Mouse (Mus musculus): ENCODE data around the gene Slc17a2. TPM values are rescaled to one million over a fixed set of nuclear protein-coding genes. Genes with fewer than 3 reads are reported as not detected.
"Not testable (repeated sequence)": the region's sequence is repeated elsewhere in the genome, so short reads cannot be mapped to it uniquely, and the experiment has no call there.

Gene Slc17a2
- total RNA-seq (2021), result not detected

DNA sequence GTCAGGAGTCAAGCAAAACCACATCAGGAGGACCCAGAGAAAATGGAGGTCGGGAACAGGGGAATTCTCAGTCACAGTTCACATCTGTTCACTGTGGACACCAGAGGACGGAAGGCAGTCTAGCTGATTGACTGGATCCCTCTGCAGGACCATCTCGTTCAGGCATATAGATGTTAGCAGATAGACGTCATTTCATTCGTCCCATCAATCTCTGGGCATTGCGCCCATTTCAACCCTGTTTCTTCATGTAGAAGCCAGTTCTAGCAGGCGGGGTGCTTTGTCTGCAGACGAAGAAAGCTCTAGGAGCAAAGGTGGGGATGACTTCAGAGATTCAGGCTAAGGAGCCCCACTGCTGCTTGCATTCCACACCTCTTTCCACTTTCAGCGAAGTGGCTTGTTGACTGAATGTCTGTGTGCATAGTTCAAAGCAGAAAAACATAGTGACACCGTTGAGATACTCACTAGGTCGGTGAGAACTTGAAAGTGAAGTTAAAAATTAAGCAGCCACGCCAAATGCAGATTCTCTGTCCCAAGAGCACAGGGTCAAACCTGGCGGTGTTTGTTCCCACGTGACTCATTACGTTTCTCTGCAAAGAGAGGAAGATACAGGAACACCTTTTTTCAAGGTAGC is at the start of gene Slc17a2:
Gene Slc17a2, plus strand, starts transcription at position 572 of the 631 bp plus-strand sequence.
- no peak for DNase-seq (ENCODE audit: low spot score in 2 of 2)
- intact Hi-C loops (cut with DNase I), result no loop called here

DNA sequence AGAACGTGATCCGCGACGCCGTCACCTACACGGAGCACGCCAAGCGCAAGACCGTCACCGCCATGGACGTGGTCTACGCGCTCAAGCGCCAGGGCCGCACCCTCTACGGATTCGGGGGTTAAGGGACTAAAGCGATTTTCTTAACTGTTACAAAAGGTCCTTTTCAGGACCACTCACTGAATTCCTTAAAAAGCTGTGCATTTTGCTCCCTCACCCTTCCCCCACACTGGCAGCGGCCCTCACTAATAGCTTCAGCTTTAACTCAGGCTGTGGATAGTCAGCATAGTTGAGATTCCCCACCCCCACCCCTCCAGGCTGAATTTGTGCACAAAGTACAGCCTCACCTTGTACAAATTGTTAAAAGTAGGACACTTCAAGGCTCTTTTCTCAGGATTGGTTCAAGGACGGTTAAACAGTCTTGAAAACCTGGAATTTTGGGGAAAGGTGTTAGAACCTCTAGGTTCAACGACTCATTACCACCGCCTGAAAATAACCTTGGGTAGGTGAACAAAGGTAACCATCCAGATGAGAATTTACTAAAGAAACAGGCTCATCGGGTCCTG is 49.5 kb upstream of the Slc17a2 start:
- DNase-seq (ENCODE audit: low spot score in 2 of 2), result no peak
- intact Hi-C loops (cut with DNase I), result loop anchor here (5.0 kb wide), 1 partner anchor 1720 kb away; the partner anchor contains the start of genes Hist1h2ah and Hist1h2bk

DNA sequence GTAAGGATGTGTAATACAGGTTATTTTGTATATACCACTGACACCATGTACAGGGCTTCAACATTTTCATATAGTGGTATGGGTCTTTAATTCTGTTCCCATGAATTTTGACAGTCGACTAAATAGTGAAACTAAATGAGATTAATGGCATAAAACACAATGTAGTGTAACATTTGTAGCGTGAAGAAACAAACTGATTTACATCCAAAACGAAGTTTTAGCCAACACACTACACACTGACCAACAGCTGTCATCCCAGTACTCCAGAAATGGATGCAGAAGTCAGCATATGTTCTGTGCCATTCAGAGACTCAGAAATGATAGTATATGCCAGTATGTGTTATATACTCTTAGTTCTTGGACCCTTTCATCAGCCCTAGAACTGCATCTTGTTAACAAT is 48.9 kb upstream of the Slc17a2 start:
- DNase-seq (ENCODE audit: low spot score in 2 of 2), result no peak
- intact Hi-C loops (cut with DNase I), result loop anchor here (5.0 kb wide), 1 partner anchor 1721 kb away; the partner anchor contains the start of genes Hist1h2ah and Hist1h2bk

DNA sequence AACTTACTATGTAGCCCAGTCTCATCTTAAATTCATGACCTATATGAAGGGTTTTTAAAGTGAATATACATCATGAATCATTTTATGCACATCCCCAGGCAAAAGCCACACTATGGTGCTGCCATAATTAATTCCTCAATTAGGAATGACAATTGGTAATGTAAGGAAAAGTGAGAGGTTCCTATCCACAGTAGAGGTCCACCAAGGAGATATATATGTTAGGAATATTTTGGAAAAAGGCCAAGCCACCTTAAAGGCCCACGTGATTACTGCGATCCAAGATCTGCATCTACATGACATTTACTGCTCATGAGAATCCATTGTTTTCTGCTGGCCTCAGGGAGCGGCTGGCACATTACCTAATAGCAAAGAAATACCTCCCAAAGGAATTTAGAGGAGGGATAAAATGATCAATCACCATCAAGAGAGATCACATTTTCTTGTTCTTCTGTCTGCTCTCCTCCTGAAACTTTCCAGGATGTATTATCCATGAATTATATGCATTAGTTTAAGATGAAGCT is 47.5 kb upstream of the Slc17a2 start:
- intact Hi-C loops (cut with DNase I), result loop anchor here (5.0 kb wide), 1 partner anchor 1722 kb away; the partner anchor contains the start of genes Hist1h2ah and Hist1h2bk
- no peak for DNase-seq (ENCODE audit: low spot score in 2 of 2)

- DNase-seq (ENCODE audit: low spot score in 2 of 2), result no peak
- intact Hi-C loops (cut with DNase I), result loop anchor here (5.0 kb wide), 1 partner anchor 1723 kb away; the partner anchor contains the start of genes Hist1h2ah and Hist1h2bk
These were observed 46.9 kb upstream of the Slc17a2 start for GRCm38 (mm10) chr13:23759916-23760239.

DNA sequence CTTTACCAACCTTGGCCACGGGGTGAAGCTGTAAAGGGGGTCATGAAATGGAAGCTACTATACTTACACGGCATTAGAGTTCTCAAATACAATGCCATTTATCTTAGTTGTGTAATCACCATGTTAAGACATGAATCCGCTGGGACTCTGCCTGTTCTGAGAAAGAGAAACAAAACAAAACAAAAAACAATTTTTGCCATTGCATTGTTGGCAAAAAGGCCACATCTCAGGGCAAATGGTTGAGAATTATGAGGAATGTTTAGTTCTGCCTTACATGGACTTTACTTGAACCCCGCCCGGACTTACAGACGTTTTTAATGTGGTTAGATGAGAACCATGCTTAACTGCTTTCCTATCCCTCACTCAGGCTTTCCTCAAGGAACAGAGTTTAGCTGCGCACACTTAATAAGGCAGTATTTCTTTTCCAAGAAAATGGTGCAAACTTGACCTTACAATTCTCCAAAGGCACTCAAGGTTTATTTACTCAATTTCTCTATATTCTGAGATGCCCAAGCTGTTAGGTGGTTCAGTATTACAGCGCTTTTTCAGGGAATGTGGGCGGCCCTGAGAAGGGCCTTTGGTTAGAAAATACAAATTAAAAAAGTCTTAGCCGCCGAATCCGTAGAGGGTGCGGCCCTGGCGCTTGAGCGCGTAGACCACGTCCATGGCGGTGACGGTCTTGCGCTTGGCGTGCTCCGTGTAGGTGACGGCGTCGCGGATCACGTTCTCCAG is 46.4 kb upstream of the Slc17a2 start:
- no peak for DNase-seq (ENCODE audit: low spot score in 2 of 2)
- intact Hi-C loops (cut with DNase I), result no loop called here

DNA sequence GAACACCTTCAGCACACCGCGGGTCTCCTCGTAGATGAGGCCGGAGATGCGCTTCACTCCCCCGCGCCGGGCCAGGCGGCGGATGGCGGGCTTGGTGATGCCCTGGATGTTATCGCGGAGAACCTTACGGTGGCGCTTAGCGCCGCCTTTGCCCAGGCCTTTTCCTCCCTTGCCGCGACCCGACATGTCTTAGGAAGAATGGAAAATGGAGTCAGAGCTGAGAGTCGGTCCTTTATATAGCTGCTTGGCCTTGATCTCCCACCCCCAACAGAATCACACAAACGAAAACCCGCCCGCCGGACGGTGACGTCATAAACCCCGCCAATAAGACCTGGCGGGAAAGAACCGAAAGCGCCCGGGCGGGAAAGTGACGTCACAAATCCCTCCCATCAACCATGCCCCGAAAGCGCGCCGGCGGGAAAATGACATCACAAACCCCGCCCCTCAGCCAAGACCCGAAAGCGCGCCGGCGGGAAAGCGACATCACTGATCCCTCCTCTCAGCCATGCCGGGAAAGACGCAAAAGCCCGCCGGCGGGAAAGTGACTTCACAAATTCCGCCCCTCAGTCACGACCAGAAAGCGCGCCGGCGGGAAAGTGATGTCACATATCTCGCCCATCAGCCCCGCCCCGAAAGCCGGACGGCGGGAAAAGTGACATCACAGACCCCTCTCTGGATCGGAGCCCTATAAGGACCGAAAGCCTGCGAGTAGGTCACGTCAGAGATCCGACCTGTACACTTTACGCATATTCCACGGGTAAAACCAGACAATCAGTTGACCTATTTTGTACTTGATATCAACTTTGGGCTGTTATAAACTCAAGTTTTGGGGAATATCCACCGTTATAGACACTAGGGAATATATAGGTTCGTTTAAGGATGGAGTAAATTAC is 45.6 kb upstream of the Slc17a2 start, which contains the start of gene Hist1h4a:
Gene Hist1h4a, minus strand, starts transcription at position 259 of the 893 bp plus-strand sequence.
- peak; percentile 97 to 98 for DNase-seq (ENCODE audit: low spot score in 2 of 2)
- intact Hi-C loops (cut with DNase I), result no loop called here

GRCm38 (mm10) chr13:23761871-23762821 is 44.6 kb upstream of the Slc17a2 start, which contains the start of gene Hist1h3a:
Gene Hist1h3a, minus strand, starts transcription at chr13:23762386.
- intact Hi-C loops (cut with DNase I), result not testable (repeated sequence)
- DNase-seq (ENCODE audit: low spot score in 2 of 2), result peak; percentile 52 to 53

DNA sequence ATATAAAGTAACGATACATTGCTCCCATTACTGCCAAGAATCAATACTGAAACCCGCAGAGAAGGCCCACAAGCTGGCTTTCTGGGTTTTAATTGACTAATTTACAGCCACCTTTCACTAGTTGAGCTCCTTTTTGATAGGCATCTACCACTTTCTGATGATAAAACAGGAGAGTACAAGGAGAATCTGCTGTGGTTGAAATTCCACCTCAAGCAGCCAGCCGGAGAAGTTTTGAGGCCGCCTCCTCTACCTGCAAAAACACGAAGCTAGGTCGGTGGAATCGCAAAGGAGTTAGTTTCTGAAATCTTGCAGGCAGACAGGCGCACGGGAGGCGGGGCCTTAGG is 43.6 kb upstream of the Slc17a2 start:
- intact Hi-C loops (cut with DNase I), result no loop called here
- no peak for DNase-seq (ENCODE audit: low spot score in 2 of 2)

- peak; percentile 81 to 83 for DNase-seq (ENCODE audit: low spot score in 2 of 2)
- intact Hi-C loops (cut with DNase I), result no loop called here
These were observed 43.0 kb upstream of the Slc17a2 start, which contains the start of gene Hist1h1a for GRCm38 (mm10) chr13:23763586-23764323. Gene Hist1h1a, plus strand, starts transcription at chr13:23763666.

DNA sequence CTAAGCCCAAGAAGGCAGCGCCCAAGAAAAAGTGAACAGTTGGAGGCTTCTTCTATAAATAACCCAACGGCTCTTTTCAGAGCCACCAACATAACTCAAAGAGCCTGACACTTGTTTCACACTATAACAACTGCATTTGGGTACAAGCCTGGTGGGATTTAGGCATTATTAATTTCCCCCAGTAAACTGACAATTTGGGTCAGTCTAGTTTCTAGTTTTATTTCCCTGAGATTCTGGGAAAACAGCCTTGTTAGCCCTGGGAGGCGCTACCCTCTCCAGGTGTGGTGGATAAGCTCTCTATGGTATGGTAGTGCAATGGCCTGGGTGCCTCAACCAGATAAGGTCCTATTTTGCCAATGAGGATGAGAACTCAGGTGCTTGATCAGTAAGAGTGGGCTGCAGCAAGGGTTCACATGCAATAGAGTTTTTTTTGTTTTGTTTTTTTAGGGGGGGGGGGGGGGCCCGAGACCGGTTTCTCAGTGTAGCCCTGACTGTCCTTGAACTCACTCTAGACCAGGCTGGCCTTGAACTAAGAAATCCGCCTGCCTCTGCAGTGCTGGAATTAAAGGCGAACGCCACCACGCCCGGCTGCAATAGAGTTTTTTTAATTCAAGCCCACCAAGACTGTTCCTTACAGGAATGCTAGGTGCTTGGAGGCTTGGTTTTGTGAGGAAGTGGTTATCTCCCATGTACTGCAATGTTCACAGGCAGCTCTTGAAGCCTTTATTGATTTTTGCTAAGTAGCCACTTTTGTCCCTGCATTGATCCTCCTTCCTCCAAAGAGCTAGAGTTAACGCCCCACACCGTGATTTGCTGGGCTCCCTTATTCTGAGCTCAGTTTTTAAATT is 42.2 kb upstream of the Slc17a2 start:
- intact Hi-C loops (cut with DNase I), result no loop called here
- DNase-seq (ENCODE audit: low spot score in 2 of 2), result no peak

- DNase-seq (ENCODE audit: low spot score in 2 of 2), result no peak
- intact Hi-C loops (cut with DNase I), result no loop called here
These were observed 41.6 kb upstream of the Slc17a2 start for GRCm38 (mm10) chr13:23765172-23765513.

DNA sequence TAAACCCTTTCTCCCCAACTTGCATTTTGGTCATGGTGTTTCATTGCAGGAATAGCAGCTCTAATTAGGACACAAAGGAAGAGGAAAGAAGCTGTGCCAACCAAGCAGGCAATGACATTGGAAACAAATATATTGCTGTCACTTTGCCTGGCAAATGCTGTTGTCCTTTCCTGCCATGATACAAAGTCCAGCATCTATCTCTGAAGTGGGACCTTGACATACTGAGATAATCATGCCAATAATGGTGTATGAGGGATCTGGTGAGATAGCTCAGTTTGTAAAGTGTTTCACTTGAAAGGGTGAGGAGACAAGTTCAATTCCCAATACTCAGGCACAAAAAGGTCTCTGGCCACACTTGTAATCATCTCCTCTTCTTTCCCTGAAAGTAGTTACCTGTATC is 40.0 kb upstream of the Slc17a2 start:
- no peak for DNase-seq (ENCODE audit: low spot score in 2 of 2)
- intact Hi-C loops (cut with DNase I), result no loop called here

GRCm38 (mm10) chr13:23768834-23769397 is 37.9 kb upstream of the Slc17a2 start:
- no peak for DNase-seq (ENCODE audit: low spot score in 2 of 2)
- intact Hi-C loops (cut with DNase I), result no loop called here

DNA sequence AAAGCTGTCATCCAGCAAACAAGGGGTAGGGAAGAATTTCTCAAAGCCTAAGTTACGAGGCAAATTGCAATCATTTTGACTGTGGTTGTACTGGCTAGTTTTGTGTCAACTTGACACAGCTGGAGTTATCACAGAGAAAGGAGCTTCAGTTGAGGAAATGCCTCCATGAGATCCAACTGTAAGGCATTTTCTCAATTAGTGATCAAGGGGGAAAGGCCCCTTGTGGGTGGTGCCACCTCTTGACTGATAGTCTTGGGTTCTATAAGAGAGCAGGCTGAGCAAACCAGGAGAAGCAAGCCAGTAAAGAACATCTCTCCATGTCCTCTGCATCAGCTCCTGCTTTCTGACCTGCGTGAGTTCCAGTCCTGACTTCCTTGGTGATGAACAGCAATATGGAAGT is 37.2 kb upstream of the Slc17a2 start, which contains the start of gene Trim38:
Gene Trim38, plus strand, starts transcription at position 301 of the 400 bp plus-strand sequence.
- DNase-seq (ENCODE audit: low spot score in 2 of 2); intact Hi-C loops (cut with DNase I): not testable (repeated sequence)

GRCm38 (mm10) chr13:23772561-23773313 is 34.1 kb upstream of the Slc17a2 start:
- intact Hi-C loops (cut with DNase I), result no loop called here
- peak; percentile 33 to 42 for DNase-seq (ENCODE audit: low spot score in 2 of 2)
